Mouse (Mus musculus) testis, adult 2 months (tissue): Measurements from ENCODE around the gene Rpl12.

Source experiments
- CTCF ChIP-seq: fragments of 200-500 bp; IDR thresholded peaks from 2 replicates; pipeline ENCODE4 v1.5.1; 2012; ENCODE audit warnings: low read depth, mild to moderate bottlenecking, inconsistent platforms, low read length, moderate library complexity; ENCODE audit not compliant: control insufficient read depth, insufficient read depth, insufficient replicate concordance
- POLR2A ChIP-seq: fragments of 200-500 bp; IDR thresholded peaks from 2 replicates; pipeline ENCODE4 v1.6.1; 2012; ENCODE audit warnings: low read depth, mild to moderate bottlenecking, inconsistent platforms, low read length, moderate library complexity; ENCODE audit not compliant: control insufficient read depth

- TF ChIP-seq CTCF (no peak), POLR2A (no peak)
Observed at GRCm38 (mm10) chr2:32924306-32924844, 37.0 kb upstream of the Rpl12 start.
